Mouse (Mus musculus) embryonic fibroblast, embryonic 13.5 days (primary cell): ENCODE results near the gene Spred2.

ENCODE experiments used
- CTCF ChIP-seq: IDR thresholded peaks from 2 replicates; pipeline ENCODE4 v1.5.1; 2011; ENCODE audit warnings: mild to moderate bottlenecking, control low read depth, low read length, moderate library complexity, borderline replicate concordance; ENCODE audit not compliant: insufficient read depth
- POLR2A ChIP-seq: IDR thresholded peaks from 2 replicates; pipeline ENCODE4 v1.6.1; 2011; ENCODE audit warnings: low read depth, mild to moderate bottlenecking, control low read depth, low read length, moderate library complexity

GRCm38 (mm10) chr11:19925149-19925975 lies 1.2 kb downstream of the Spred2 start:
- 0 out of 2 replicates have a peak, but pooled peaks have one; percentile 37 for TF ChIP-seq POLR2A
- TF ChIP-seq CTCF: no peak
